Mouse (Mus musculus): ENCODE data around the gene Vwa3a.

GRCm38 (mm10) chr7:120843037-120843621 is 104.0 kb downstream of the Vwa3a start:
- TF ChIP-seq CTCF (IDR thresholded peaks at IDR 0.05; ENCODE audit: low read depth, low read length) (no peak), GATA1 (IDR thresholded peaks at IDR 0.05; ENCODE audit: borderline replicate concordance, low read length) (no peak), POLR2AphosphoS5 (IDR thresholded peaks at IDR 0.05; ENCODE audit: insufficient replicate concordance, low read depth, low read length) (no peak), GATA2 (IDR thresholded peaks at IDR 0.05; ENCODE audit: borderline replicate concordance, low read depth, low read length) (no peak), TAL1 (conservative IDR thresholded peaks at IDR 0.05; ENCODE audit: low read depth, low read length) (no peak)

Data from G1E (cell line).